ENCODE assay signal across 17 mouse cellular contexts in the genomic region with DNA sequence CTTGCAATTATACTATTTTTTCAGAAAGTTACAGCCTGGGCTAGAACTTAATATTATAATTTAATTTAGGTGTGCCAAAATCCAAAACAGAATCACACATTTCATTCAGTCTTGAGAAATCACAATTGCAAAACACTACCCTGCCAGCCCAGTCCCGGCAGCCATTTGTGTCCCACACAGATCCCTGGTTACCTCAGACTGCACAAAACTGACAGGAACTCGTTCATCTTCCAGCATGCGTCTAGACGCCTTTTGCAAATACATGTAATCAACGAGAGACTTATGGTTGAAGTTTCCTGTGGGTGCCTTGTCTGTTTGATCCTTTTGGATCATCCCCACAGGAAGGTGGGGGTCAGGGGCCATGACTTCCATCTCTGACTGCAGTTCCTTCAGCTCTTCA. TPM values are rescaled to one million over a fixed set of nuclear protein-coding genes. Genes with fewer than 3 reads are reported as not detected.
DNase-seq lines count a peak whose midpoint lies in the region; ATAC-seq lines count a peak whose summit lies in the region.
"Had no signal": no experiment of that assay in that cellular context is flagged by ENCODE, and none has a peak within 500 bp of the region (broad histone marks: within the 10 kb centered on the region; RNA-seq: fewer than 3 reads in every experiment).

No protein-coding gene starts in this region.

- WGBS in heart, embryonic 11.5 days (ENCODE audit: insufficient replicate concordance): 40% methylated on average over 5 of the region's 5 CpGs

- peak overlapping the region; percentile 28 for H3K9ac ChIP-seq in heart, embryonic 11.5 days (ENCODE audit: low read depth, low read length)
- H3K9ac ChIP-seq: hindbrain, embryonic 13.5 days; intestine, embryonic 15.5 days; liver, embryonic 12.5 days; stomach, embryonic 15.5 days had no signal

- H3K4me2 ChIP-seq in heart, embryonic 11.5 days: peak overlapping the region; percentile 53
- H3K4me2 ChIP-seq: hindbrain, embryonic 13.5 days; intestine, embryonic 15.5 days; liver, embryonic 12.5 days had no signal

- no peaks in the 10 kb centered on the region for H3K36me3 ChIP-seq in heart, embryonic 11.5 days (ENCODE audit: control insufficient read depth, insufficient read depth, low read length)
- H3K36me3 ChIP-seq: hindbrain, embryonic 13.5 days; intestine, embryonic 15.5 days; liver, embryonic 12.5 days; stomach, embryonic 15.5 days had no signal

- H3K4me3 ChIP-seq in heart, embryonic 11.5 days (ENCODE audit: low read depth, low read length): peak overlapping the region; percentile 18
- H3K4me3 ChIP-seq: hindbrain, embryonic 13.5 days; intestine, embryonic 15.5 days; liver, embryonic 12.5 days; stomach, embryonic 15.5 days had no signal

- peak overlapping the region; percentile 96 for H3K27ac ChIP-seq in heart, embryonic 11.5 days (ENCODE audit: low read depth, low read length)
- H3K27ac ChIP-seq: hindbrain, embryonic 13.5 days; intestine, embryonic 15.5 days; kidney, postnatal 0 days; liver, embryonic 12.5 days; stomach, embryonic 15.5 days had no signal

- H3K27me3 ChIP-seq in heart, embryonic 11.5 days (ENCODE audit: control insufficient read depth, insufficient read depth, low read length): no peaks in the 10 kb centered on the region
- H3K27me3 ChIP-seq: hindbrain, embryonic 13.5 days; intestine, embryonic 15.5 days; liver, embryonic 12.5 days; stomach, embryonic 15.5 days had no signal

- no peak for ATAC-seq in heart, embryonic 11.5 days (replicated peaks; ENCODE audit: insufficient number of reproducible peaks, low FRiP score, low TSS enrichment)
- no peak for ATAC-seq in erythroid progenitor cell, adult 5-6 weeks (replicated peaks; ENCODE audit: low FRiP score, poor library complexity, severe bottlenecking)
- ATAC-seq: forebrain, embryonic 16.5 days; intestine, embryonic 15.5 days; liver, embryonic 12.5 days had no signal

- H3K4me1 ChIP-seq in heart, embryonic 11.5 days (ENCODE audit: control insufficient read depth, insufficient read depth, low read length): no peaks in the 10 kb centered on the region

- peak; percentile 13 for DNase-seq in adrenal gland, adult 2 months
- DNase-seq in adrenal gland, adult 18-20 months (ENCODE audit: low spot score in 2 of 2): no peak
- peak; percentile 86 for DNase-seq in heart, adult 11 months
- DNase-seq in heart, adult 9 months (ENCODE audit: low spot score in 2 of 2): no peak
- peak; percentile 12 for DNase-seq in heart, postnatal 4 days
- DNase-seq in cerebellum, adult 9-10 months: no peak
- DNase-seq: cerebellum, adult 2 months; spleen, adult 18-20 months had no signal

- no peaks in the 10 kb centered on the region for H3K9me3 ChIP-seq in heart, embryonic 11.5 days (replicated peaks; ENCODE audit: control insufficient read depth, low read length)
- H3K9me3 ChIP-seq: hindbrain, embryonic 13.5 days; intestine, embryonic 15.5 days; liver, embryonic 12.5 days; stomach, embryonic 15.5 days had no signal

RNA-seq across cellular contexts. Expression of gene Lmod3, which starts 0.5 kb away (rescaled TPM):
- total RNA-seq in adrenal gland, adult 2 months (2021): not detected
- not detected in 2 replicates for polyA plus RNA-seq in adrenal gland, adult 2 months (2012; rRNA removed)
- total RNA-seq in adrenal gland, adult 18-20 months (2021): under 1 TPM in 1 of 2 experiments, not detected in 1; 0.45 TPM
- polyA plus RNA-seq in heart, embryonic 11.5 days (2014; fragmentation: Nextera tagmentation; extraction: Ambion mirVana): 19.0 and 19.3 TPM in 2 replicates
- total RNA-seq in heart, postnatal 4 days (2021): 10 to 100 TPM; 47.8 to 48.0 TPM
- total RNA-seq in erythroid progenitor cell, adult 5-6 weeks (2015; ENCODE audit: low replicate concordance): not detected in 2 replicates
- not detected in 2 replicates for total RNA-seq in erythroid progenitor cell, adult 5-6 weeks (2017; ENCODE audit: low replicate concordance)
- total RNA-seq: monocyte, adult 5-6 weeks had no signal
- polyA plus RNA-seq: forebrain, embryonic 16.5 days had no signal

RNA-seq across cellular contexts. Expression of gene Arl6ip5, which starts 41.6 kb away (rescaled TPM):
- 100 to 1,000 TPM; 115 to 146 TPM for total RNA-seq in adrenal gland, adult 2 months (2021)
- polyA plus RNA-seq in adrenal gland, adult 2 months (2012; rRNA removed): 40.7 and 47.9 TPM in 2 replicates
- total RNA-seq in adrenal gland, adult 18-20 months (2021): 100 to 1,000 TPM in 1 of 2 experiments, 10 to 100 TPM in 1; 96.5 to 123 TPM
- 48.9 and 61.6 TPM in 2 replicates for polyA plus RNA-seq in heart, embryonic 11.5 days (2014; fragmentation: Nextera tagmentation; extraction: Ambion mirVana)
- total RNA-seq in heart, postnatal 4 days (2021): 10 to 100 TPM; 94.2 to 95.1 TPM
- 13.0 and 18.4 TPM in 2 replicates for total RNA-seq in erythroid progenitor cell, adult 5-6 weeks (2015; ENCODE audit: low replicate concordance)
- total RNA-seq in erythroid progenitor cell, adult 5-6 weeks (2017; ENCODE audit: low replicate concordance): 16.7 and 22.1 TPM in 2 replicates

RNA-seq across cellular contexts. Expression of gene Uba3, which starts 46.6 kb away (rescaled TPM):
- total RNA-seq in adrenal gland, adult 2 months (2021): 10 to 100 TPM; 60.0 to 66.6 TPM
- polyA plus RNA-seq in adrenal gland, adult 2 months (2012; rRNA removed): 3.4 and 3.7 TPM in 2 replicates
- total RNA-seq in adrenal gland, adult 18-20 months (2021): 10 to 100 TPM; 58.8 to 59.4 TPM
- polyA plus RNA-seq in heart, embryonic 11.5 days (2014; fragmentation: Nextera tagmentation; extraction: Ambion mirVana): 90.7 and 93.9 TPM in 2 replicates
- 10 to 100 TPM; 80.9 to 86.9 TPM for total RNA-seq in heart, postnatal 4 days (2021)
- 34.2 and 38.6 TPM in 2 replicates for total RNA-seq in erythroid progenitor cell, adult 5-6 weeks (2015; ENCODE audit: low replicate concordance)
- total RNA-seq in erythroid progenitor cell, adult 5-6 weeks (2017; ENCODE audit: low replicate concordance): 55.7 and 71.2 TPM in 2 replicates

Comparison
In these comparisons a context has a peak if more than half of its experiments do, and no peak if none do; other contexts are left out.
1. DNase-seq: peak in adrenal gland, adult 2 months (single experiment), heart, adult 11 months (single experiment) and heart, postnatal 4 days (single experiment); none in adrenal gland, adult 18-20 months (0 of 2), heart, adult 9 months (0 of 2) and cerebellum, adult 9-10 months (single experiment).
2. RNA of gene Lmod3, which starts 0.5 kb away (total RNA-seq): 47.8 to 48.0 TPM in heart, postnatal 4 days; 0.45 TPM in adrenal gland, adult 18-20 months, not detected in adrenal gland, adult 2 months and not detected in erythroid progenitor cell, adult 5-6 weeks; every median in the first group is over 10 times any median in the second.
3. RNA of gene Arl6ip5, which starts 41.6 kb away (total RNA-seq): 115 to 146 TPM in adrenal gland, adult 2 months, 96.5 to 123 TPM in adrenal gland, adult 18-20 months and 94.2 to 95.1 TPM in heart, postnatal 4 days; 13.0 to 22.1 TPM in erythroid progenitor cell, adult 5-6 weeks; every median in the first group is over 4 times any median in the second.